Comparison of ENCODE assay signal across 30 mouse cellular contexts in genomic region chr5:13825108-13825507, GRCm38 (mm10). TPM values are rescaled to one million over a fixed set of nuclear protein-coding genes. Genes with fewer than 3 reads are reported as not detected.
DNase-seq lines count a peak whose midpoint lies in the region; ATAC-seq lines count a peak whose summit lies in the region.
"Had no signal": no experiment of that assay in that cellular context is flagged by ENCODE, and none has a peak within 500 bp of the region (broad histone marks: within the 10 kb centered on the region; RNA-seq: fewer than 3 reads in every experiment).

No protein-coding gene starts in this region.

- no peaks in the 10 kb centered on the region for H3K9me3 ChIP-seq in forebrain, embryonic 11.5 days (ENCODE audit: control insufficient read depth, low read length)
- H3K9me3 ChIP-seq in forebrain, embryonic 14.5 days (replicated peaks; ENCODE audit: control insufficient read depth, low read length): no peaks in the 10 kb centered on the region
- H3K9me3 ChIP-seq in forebrain, embryonic 15.5 days: no peaks in the 10 kb centered on the region
- no peaks in the 10 kb centered on the region for H3K9me3 ChIP-seq in forebrain, embryonic 10.5 days
- no peaks in the 10 kb centered on the region for H3K9me3 ChIP-seq in hindbrain, embryonic 14.5 days (ENCODE audit: control insufficient read depth, low read length)
- H3K9me3 ChIP-seq in hindbrain, embryonic 12.5 days (replicated peaks): no peaks in the 10 kb centered on the region; the same call in 1 of the 2 replicates
- H3K9me3 ChIP-seq in embryonic facial prominence, embryonic 12.5 days: no peaks in the 10 kb centered on the region
- H3K9me3 ChIP-seq: embryonic facial prominence, embryonic 15.5 days; G1E; heart, embryonic 12.5 days; heart, embryonic 15.5 days; hindbrain, embryonic 13.5 days had no signal

- H3K4me2 ChIP-seq in forebrain, embryonic 11.5 days (ENCODE audit: low read depth, low read length, severe bottlenecking): no peak overlapping the region
- H3K4me2 ChIP-seq in forebrain, embryonic 14.5 days (ENCODE audit: low read length): no peak overlapping the region
- no peak overlapping the region for H3K4me2 ChIP-seq in forebrain, embryonic 15.5 days (replicated peaks)
- H3K4me2 ChIP-seq in hindbrain, embryonic 14.5 days (replicated peaks): no peak overlapping the region
- no peak overlapping the region for H3K4me2 ChIP-seq in hindbrain, embryonic 12.5 days (replicated peaks)
- H3K4me2 ChIP-seq in embryonic facial prominence, embryonic 12.5 days (replicated peaks): no peak overlapping the region
- H3K4me2 ChIP-seq: embryonic facial prominence, embryonic 15.5 days; heart, embryonic 12.5 days; heart, embryonic 15.5 days; hindbrain, embryonic 13.5 days had no signal

- no peak overlapping the region for H3K27ac ChIP-seq in forebrain, embryonic 11.5 days (ENCODE audit: low read depth, low read length)
- no peak overlapping the region for H3K27ac ChIP-seq in forebrain, embryonic 14.5 days (ENCODE audit: low read depth, low read length)
- no peak overlapping the region for H3K27ac ChIP-seq in forebrain, embryonic 15.5 days (replicated peaks)
- no peak overlapping the region for H3K27ac ChIP-seq in forebrain, embryonic 10.5 days
- H3K27ac ChIP-seq in hindbrain, embryonic 14.5 days: no peak overlapping the region
- H3K27ac ChIP-seq in hindbrain, embryonic 12.5 days: no peak overlapping the region
- H3K27ac ChIP-seq in embryonic facial prominence, embryonic 12.5 days: no peak overlapping the region
- H3K27ac ChIP-seq: embryonic facial prominence, embryonic 15.5 days; heart, embryonic 15.5 days; hindbrain, embryonic 13.5 days; hindbrain, postnatal 0 days had no signal

- H3K27me3 ChIP-seq in forebrain, embryonic 11.5 days (ENCODE audit: control insufficient read depth, insufficient read depth, low read length): no peaks in the 10 kb centered on the region
- H3K27me3 ChIP-seq in forebrain, embryonic 14.5 days (replicated peaks; ENCODE audit: control insufficient read depth, insufficient read depth, low read length): no peaks in the 10 kb centered on the region
- no peaks in the 10 kb centered on the region for H3K27me3 ChIP-seq in forebrain, embryonic 15.5 days
- H3K27me3 ChIP-seq in forebrain, embryonic 10.5 days (ENCODE audit: poor library complexity, severe bottlenecking): no peaks in the 10 kb centered on the region
- no peaks in the 10 kb centered on the region for H3K27me3 ChIP-seq in hindbrain, embryonic 14.5 days (ENCODE audit: control insufficient read depth, insufficient read depth, low read length)
- no peaks in the 10 kb centered on the region for H3K27me3 ChIP-seq in hindbrain, embryonic 12.5 days
- H3K27me3 ChIP-seq in embryonic facial prominence, embryonic 12.5 days: no peaks in the 10 kb centered on the region
- H3K27me3 ChIP-seq: CH12.LX; embryonic facial prominence, embryonic 15.5 days; heart, embryonic 12.5 days; heart, embryonic 15.5 days; hindbrain, embryonic 13.5 days; Patski had no signal

- no peaks in the 10 kb centered on the region for H3K36me3 ChIP-seq in forebrain, embryonic 11.5 days (ENCODE audit: control insufficient read depth, insufficient read depth, low read length)
- H3K36me3 ChIP-seq in forebrain, embryonic 14.5 days (ENCODE audit: control insufficient read depth, insufficient read depth, low read length): no peaks in the 10 kb centered on the region
- H3K36me3 ChIP-seq in forebrain, embryonic 15.5 days: no peaks in the 10 kb centered on the region
- H3K36me3 ChIP-seq in forebrain, embryonic 10.5 days (replicated peaks): no peaks in the 10 kb centered on the region
- H3K36me3 ChIP-seq in hindbrain, embryonic 14.5 days (replicated peaks; ENCODE audit: control insufficient read depth, insufficient read depth): no peaks in the 10 kb centered on the region
- no peaks in the 10 kb centered on the region for H3K36me3 ChIP-seq in hindbrain, embryonic 12.5 days
- H3K36me3 ChIP-seq in embryonic facial prominence, embryonic 12.5 days: no peaks in the 10 kb centered on the region
- H3K36me3 ChIP-seq: embryonic facial prominence, embryonic 15.5 days; G1E; heart, embryonic 12.5 days; heart, embryonic 15.5 days; hindbrain, embryonic 13.5 days had no signal

- H3K4me3 ChIP-seq in forebrain, embryonic 11.5 days (ENCODE audit: low read depth, low read length): no peak overlapping the region
- H3K4me3 ChIP-seq in forebrain, embryonic 14.5 days (ENCODE audit: low read depth, low read length): no peak overlapping the region
- H3K4me3 ChIP-seq in forebrain, embryonic 15.5 days: no peak overlapping the region
- H3K4me3 ChIP-seq in forebrain, embryonic 10.5 days: no peak overlapping the region
- no peak overlapping the region for H3K4me3 ChIP-seq in hindbrain, embryonic 14.5 days (replicated peaks; ENCODE audit: low read length)
- no peak overlapping the region for H3K4me3 ChIP-seq in hindbrain, embryonic 12.5 days
- H3K4me3 ChIP-seq in embryonic facial prominence, embryonic 12.5 days: no peak overlapping the region
- H3K4me3 ChIP-seq: embryonic facial prominence, embryonic 15.5 days; heart, embryonic 12.5 days; heart, embryonic 15.5 days; hindbrain, embryonic 13.5 days had no signal

- no peaks in the 10 kb centered on the region for H3K4me1 ChIP-seq in forebrain, embryonic 11.5 days (replicated peaks; ENCODE audit: control insufficient read depth, insufficient read depth, low read length)
- H3K4me1 ChIP-seq in forebrain, embryonic 14.5 days (ENCODE audit: control insufficient read depth, insufficient read depth, low read length): no peaks in the 10 kb centered on the region
- H3K4me1 ChIP-seq in forebrain, embryonic 15.5 days: no peaks in the 10 kb centered on the region
- no peaks in the 10 kb centered on the region for H3K4me1 ChIP-seq in forebrain, embryonic 10.5 days
- H3K4me1 ChIP-seq in hindbrain, embryonic 14.5 days (replicated peaks; ENCODE audit: control insufficient read depth, insufficient read depth, low read length): no peaks in the 10 kb centered on the region
- H3K4me1 ChIP-seq in hindbrain, embryonic 12.5 days: no peaks in the 10 kb centered on the region
- H3K4me1 ChIP-seq in embryonic facial prominence, embryonic 12.5 days: no peaks in the 10 kb centered on the region
- H3K4me1 ChIP-seq: embryonic facial prominence, embryonic 15.5 days; heart, embryonic 12.5 days; heart, embryonic 15.5 days; hindbrain, embryonic 13.5 days had no signal

- peak; percentile 25; the same call in 1 of the 2 replicates for ATAC-seq in forebrain, embryonic 11.5 days (replicated peaks; ENCODE audit: low FRiP score)
- no peak for ATAC-seq in forebrain, embryonic 14.5 days
- 0 out of 2 replicates have a peak, but pooled peaks have one; percentile 23 for ATAC-seq in forebrain, embryonic 15.5 days (replicated peaks)
- 0 out of 2 replicates have a peak, but pooled peaks have one; percentile 17 for ATAC-seq in hindbrain, embryonic 14.5 days (ENCODE audit: low FRiP score)
- no peak for ATAC-seq in hindbrain, embryonic 12.5 days (ENCODE audit: low FRiP score)
- ATAC-seq in embryonic facial prominence, embryonic 12.5 days (ENCODE audit: insufficient number of reproducible peaks, insufficient read depth, low FRiP score, low TSS enrichment): peak; percentile 72; the same call in 1 of the 2 replicates
- ATAC-seq: hindbrain, postnatal 0 days; inflammation-experienced regulatory T-cells, adult 6 months; intestine, embryonic 16.5 days; Patski had no signal

- H3K9ac ChIP-seq in forebrain, embryonic 11.5 days (ENCODE audit: low read length): no peak overlapping the region
- H3K9ac ChIP-seq in forebrain, embryonic 14.5 days (ENCODE audit: low read length): no peak overlapping the region
- no peak overlapping the region for H3K9ac ChIP-seq in forebrain, embryonic 15.5 days (replicated peaks)
- no peak overlapping the region for H3K9ac ChIP-seq in hindbrain, embryonic 14.5 days
- no peak overlapping the region for H3K9ac ChIP-seq in hindbrain, embryonic 12.5 days
- no peak overlapping the region for H3K9ac ChIP-seq in embryonic facial prominence, embryonic 12.5 days
- H3K9ac ChIP-seq: embryonic facial prominence, embryonic 15.5 days; heart, embryonic 12.5 days; heart, embryonic 15.5 days; hindbrain, embryonic 13.5 days had no signal

- DNase-seq in forebrain, embryonic 11.5 days (ENCODE audit: low spot score): no peak
- no peak for DNase-seq in forebrain, embryonic 14.5 days (ENCODE audit: low spot score)
- no peak for DNase-seq in forebrain, embryonic 10.5 days (ENCODE audit: extremely low spot score, low spot score)
- DNase-seq in hindbrain, embryonic 14.5 days (ENCODE audit: low spot score): no peak
- DNase-seq: adrenal gland, postnatal 10 days; adrenal gland, postnatal 36 days; B cell, adult 2 months; cerebellum, adult 11 months; cerebellum, adult 2 months; cerebellum, adult 9-11 months; cerebellum, postnatal 25 days; gastrocnemius, postnatal 10 days; gastrocnemius, postnatal 36 days; heart, postnatal 10 days; heart, postnatal 36 days; kidney, adult 18-20 months; kidney, adult 9 months had no signal

RNA-seq across cellular contexts. Expression of gene Speer3, which starts 33.7 kb away (rescaled TPM):
- polyA plus RNA-seq in forebrain, embryonic 11.5 days (2014; fragmentation: Nextera tagmentation; extraction: Ambion mirVana): not detected in 2 replicates
- not detected in 2 replicates for polyA plus RNA-seq in forebrain, embryonic 14.5 days (2014; fragmentation: Nextera tagmentation; extraction: Ambion mirVana)
- not detected in 2 replicates for polyA plus RNA-seq in forebrain, embryonic 15.5 days (2015; fragmentation: Nextera tagmentation; extraction: Ambion mirVana)
- not detected in 2 replicates for polyA plus RNA-seq in forebrain, embryonic 10.5 days (2016; fragmentation: Nextera tagmentation; extraction: Ambion mirVana)
- polyA plus RNA-seq in hindbrain, embryonic 14.5 days (2014; fragmentation: Nextera tagmentation; extraction: Ambion mirVana): not detected in 2 replicates
- not detected in 2 replicates for polyA plus RNA-seq in hindbrain, embryonic 12.5 days (2016; fragmentation: Nextera tagmentation; extraction: Ambion mirVana)
- polyA plus RNA-seq in embryonic facial prominence, embryonic 12.5 days (2016; fragmentation: Nextera tagmentation; extraction: Ambion mirVana): not detected in 2 replicates
- polyA plus RNA-seq: cerebellum, adult 2 months; embryonic facial prominence, embryonic 15.5 days; G1E; heart, embryonic 12.5 days; heart, embryonic 15.5 days; hindbrain, embryonic 13.5 days; hindbrain, postnatal 0 days; inflammation-experienced regulatory T-cells, adult 6 months; intestine, embryonic 16.5 days; Patski had no signal

Comparison
In these comparisons a context has a peak if more than half of its experiments do, and no peak if none do; other contexts are left out.
1. ATAC-seq: peak in forebrain, embryonic 11.5 days (single experiment), forebrain, embryonic 15.5 days (single experiment), hindbrain, embryonic 14.5 days (single experiment) and embryonic facial prominence, embryonic 12.5 days (single experiment); none in forebrain, embryonic 14.5 days (single experiment) and hindbrain, embryonic 12.5 days (single experiment).